Mouse (Mus musculus) thymus, adult 18-20 months (tissue): ENCODE measurements around the gene Stap2.

ENCODE experiments used
- DNase-seq, 2 experiments: peaks; one replicate each; pipeline ENCODE4 v3.0.0; 2022; ENCODE audit warnings: mixed read lengths in 2 of 2

Stap2 gene

GRCm38 (mm10) chr17:56024476-56024875 lies 19.1 kb upstream of the Stap2 start:
- DNase-seq = no peak

- no peak for DNase-seq
These were observed 18.0 kb upstream of the Stap2 start for GRCm38 (mm10) chr17:56023386-56023785.

- no peak for DNase-seq
These were observed 17.6 kb upstream of the Stap2 start for GRCm38 (mm10) chr17:56022989-56023290.

- DNase-seq = no peak
These were observed 17.0 kb upstream of the Stap2 start for GRCm38 (mm10) chr17:56022131-56022988.

GRCm38 (mm10) chr17:56021161-56021910 lies 16.0 kb upstream of the Stap2 start:
- peak; percentile 78 to 84 for DNase-seq

- DNase-seq = no peak
These were observed 15.2 kb upstream of the Stap2 start for GRCm38 (mm10) chr17:56020400-56021084.

GRCm38 (mm10) chr17:56018347-56019131 lies 13.2 kb upstream of the Stap2 start:
- peak; percentile 64 to 70 for DNase-seq

GRCm38 (mm10) chr17:56017848-56018247 lies 12.5 kb upstream of the Stap2 start:
- DNase-seq = no peak

- DNase-seq = no peak
These were observed 11.7 kb upstream of the Stap2 start for GRCm38 (mm10) chr17:56016793-56017785.

GRCm38 (mm10) chr17:56016382-56016781 lies 11.0 kb upstream of the Stap2 start:
- DNase-seq = no peak

GRCm38 (mm10) chr17:56015293-56015692 lies 9.9 kb upstream of the Stap2 start:
- DNase-seq = no peak

GRCm38 (mm10) chr17:56011441-56011840 lies 6.1 kb upstream of the Stap2 start:
- no peak for DNase-seq

- DNase-seq = no peak
These were observed 5.3 kb upstream of the Stap2 start for GRCm38 (mm10) chr17:56010681-56011080.

- no peak for DNase-seq
These were observed 4.9 kb upstream of the Stap2 start for GRCm38 (mm10) chr17:56010255-56010654.

- DNase-seq = no peak
These were observed 4.5 kb upstream of the Stap2 start for GRCm38 (mm10) chr17:56009962-56010240.

- DNase-seq = peak; percentile 88 to 91
These were observed 3.9 kb upstream of the Stap2 start for GRCm38 (mm10) chr17:56009088-56009961.

GRCm38 (mm10) chr17:56008356-56009087 lies 3.1 kb upstream of the Stap2 start:
- DNase-seq = peak; percentile 82 to 90

- no peak for DNase-seq
These were observed 2.3 kb upstream of the Stap2 start for GRCm38 (mm10) chr17:56007444-56008355.

GRCm38 (mm10) chr17:56006956-56007355 lies 1.6 kb upstream of the Stap2 start:
- DNase-seq = no peak
